Mouse (Mus musculus) CH12.LX (cell line): ENCODE data around the gene Ints1. TPM values are rescaled to one million over a fixed set of nuclear protein-coding genes. Genes with fewer than 3 reads are reported as not detected.

Source experiments
- DNase-seq: peaks from one replicate; pipeline ENCODE4 v3.0.0-alpha.2; 2013; ENCODE audit errors: extremely low read depth
- H3K27ac ChIP-seq: 2 replicates; pipeline ENCODE4 v1.5.1; 2012; ENCODE audit warnings: low read depth, mild to moderate bottlenecking, control low read depth, moderate library complexity; ENCODE audit not compliant: insufficient read depth
- H3K27me3 ChIP-seq: replicated peaks from 2 replicates; pipeline ENCODE3; 2012; ENCODE audit warnings: inconsistent platforms
- H3K36me3 ChIP-seq, 2 experiments: replicated peaks in 1 of 2; 2 replicates each; pipeline versions ENCODE3 to v1.6.1; 2012; ENCODE audit warnings: inconsistent platforms in 1 of 2, low read length in 1 of 2, mild to moderate bottlenecking in 1 of 2, mixed read lengths in 1 of 2, moderate library complexity in 1 of 2; ENCODE audit not compliant: control insufficient read depth in 1 of 2, insufficient read depth in 1 of 2
- H3K4me1 ChIP-seq, 2 experiments: 2 replicates each; pipeline ENCODE4 v1.6.1; 2012; ENCODE audit warnings: inconsistent platforms in 1 of 2, moderate library complexity in 1 of 2; ENCODE audit not compliant: insufficient read depth in 2 of 2, control insufficient read depth in 1 of 2
- H3K4me2 ChIP-seq: 2 replicates; pipeline ENCODE4 v1.6.1; 2012; ENCODE audit warnings: low read depth, mild to moderate bottlenecking, control low read depth; ENCODE audit not compliant: poor library complexity, insufficient read depth, severe bottlenecking
- H3K4me3 ChIP-seq, 3 experiments: fragments of 150-350 bp in 1 of 3; sonication (generic) in 1 of 3; replicated peaks in 1 of 3; 2 replicates each; pipeline versions ENCODE3 to v1.5.1; 2011 to 2012; ENCODE audit warnings: low read depth in 2 of 3, low read length in 2 of 3, mild to moderate bottlenecking in 2 of 3, moderate library complexity in 2 of 3, control low read depth in 1 of 3, improper control_type of control experiment in 1 of 3, inconsistent platforms in 1 of 3, mixed read lengths in 1 of 3; ENCODE audit not compliant: poor library complexity in 1 of 3
- H3K79me2 ChIP-seq: replicated peaks from 2 replicates; pipeline ENCODE4 v1.6.1; 2012; ENCODE audit warnings: mild to moderate bottlenecking, moderate library complexity; ENCODE audit not compliant: control insufficient read depth, poor library complexity, insufficient read depth, severe bottlenecking; ENCODE audit errors: extremely low read depth
- H3K9ac ChIP-seq: 2 replicates; pipeline ENCODE4 v1.6.1; 2012; ENCODE audit warnings: low read depth, mild to moderate bottlenecking, control low read depth, moderate library complexity; ENCODE audit not compliant: insufficient read depth
- H3K9me3 ChIP-seq: replicated peaks from 2 replicates; pipeline ENCODE3; 2012; ENCODE audit warnings: low read length, inconsistent platforms, mixed read lengths
- BHLHE40 ChIP-seq: IDR thresholded peaks from 2 replicates; pipeline ENCODE4 v1.6.1; 2011; ENCODE audit warnings: mild to moderate bottlenecking, low read depth, low read length, improper control_type of control experiment
- CTCF ChIP-seq, 2 experiments: IDR thresholded peaks in 1 of 2; conservative IDR thresholded peaks in 1 of 2; 2 replicates each; pipeline ENCODE4 v1.5.1; 2011 to 2012; ENCODE audit warnings: low read depth in 2 of 2, low read length in 2 of 2, improper control_type of control experiment in 1 of 2, inconsistent platforms in 1 of 2, mild to moderate bottlenecking in 1 of 2, moderate library complexity in 1 of 2
- E2F4 ChIP-seq: IDR thresholded peaks from 2 replicates; pipeline ENCODE4 v1.6.1; 2011; ENCODE audit warnings: low read depth, low read length, improper control_type of control experiment; ENCODE audit not compliant: insufficient replicate concordance
- HCFC1 ChIP-seq: IDR thresholded peaks from 2 replicates; pipeline ENCODE4 v1.6.1; 2012; ENCODE audit warnings: low read depth, mild to moderate bottlenecking, inconsistent platforms, low read length, improper control_type of control experiment
- IRF4 ChIP-seq: IDR thresholded peaks from 2 replicates; pipeline ENCODE4 v1.6.1; 2014; ENCODE audit warnings: low read depth, mild to moderate bottlenecking, inconsistent platforms, low read length, improper control_type of control experiment
- JUN ChIP-seq: IDR thresholded peaks from 2 replicates; pipeline ENCODE4 v1.6.1; 2011; ENCODE audit warnings: low read depth, mild to moderate bottlenecking, low read length, improper control_type of control experiment, moderate library complexity; ENCODE audit not compliant: insufficient read depth
- JUND ChIP-seq: conservative IDR thresholded peaks from 2 replicates; pipeline ENCODE4 v1.6.1; 2011; ENCODE audit warnings: low read depth, low read length, improper control_type of control experiment
- MXI1 ChIP-seq: IDR thresholded peaks from 2 replicates; pipeline ENCODE4 v1.6.1; 2011; ENCODE audit warnings: mild to moderate bottlenecking, low read depth, low read length, improper control_type of control experiment
- NELFE ChIP-seq: IDR thresholded peaks from 2 replicates; pipeline ENCODE4 v1.6.1; 2011; ENCODE audit warnings: low read depth, low read length, improper control_type of control experiment
- PAX5 ChIP-seq: IDR thresholded peaks from 2 replicates; pipeline ENCODE4 v1.6.1; 2012; ENCODE audit warnings: low read length, inconsistent platforms, mixed read lengths
- POLR2A ChIP-seq: IDR thresholded peaks from 2 replicates; pipeline ENCODE4 v1.6.1; 2011; ENCODE audit warnings: low read depth, mild to moderate bottlenecking, improper control_type of control experiment, low read length
- POLR2AphosphoS2 ChIP-seq: IDR thresholded peaks from 2 replicates; pipeline ENCODE4 v1.6.1; 2011; ENCODE audit warnings: low read depth, low read length, improper control_type of control experiment
- RAD21 ChIP-seq: IDR thresholded peaks from 2 replicates; pipeline ENCODE4 v1.6.1; 2011; ENCODE audit warnings: low read depth, mild to moderate bottlenecking, low read length, improper control_type of control experiment, moderate library complexity
- RCOR1 ChIP-seq: conservative IDR thresholded peaks from 2 replicates; pipeline ENCODE4 v1.6.1; 2012; ENCODE audit warnings: low read depth, mild to moderate bottlenecking, inconsistent platforms, low read length, improper control_type of control experiment
- SMC3 ChIP-seq: IDR thresholded peaks from 2 replicates; pipeline ENCODE4 v1.6.1; 2011; ENCODE audit warnings: low read depth, low read length, improper control_type of control experiment
- USF2 ChIP-seq: conservative IDR thresholded peaks from 2 replicates; pipeline ENCODE4 v1.6.1; 2011; ENCODE audit warnings: low read depth, low read length, improper control_type of control experiment
- ZC3H11A ChIP-seq: IDR thresholded peaks from 2 replicates; pipeline ENCODE4 v1.6.1; 2012; ENCODE audit warnings: low read depth, mild to moderate bottlenecking, inconsistent platforms, low read length, improper control_type of control experiment
- ZKSCAN1 ChIP-seq: IDR thresholded peaks from 2 replicates; pipeline ENCODE4 v1.6.1; 2012; ENCODE audit warnings: low read depth, inconsistent platforms, low read length, improper control_type of control experiment, borderline replicate concordance
- ZMIZ1 ChIP-seq: IDR thresholded peaks from 2 replicates; pipeline ENCODE4 v1.6.1; 2012; ENCODE audit warnings: low read depth, mild to moderate bottlenecking, inconsistent platforms, low read length, improper control_type of control experiment
- dilution Hi-C: fragments of 300-500 bp; cut with MboI; formaldehyde crosslinking; loops from 2 replicates; pipeline ENCODE4 v1.14.3; 2020; ENCODE audit warnings: low sequenced_read_pairs; ENCODE audit not compliant: extremely low pct_unique_long_range_greater_than_20kb, extremely low pct_ligation_motif_present
- in situ Hi-C: fragments of 300-500 bp; cut with MboI; formaldehyde crosslinking; loops from 3 replicates; pipeline ENCODE4 v1.14.3; 2019; ENCODE audit warnings: low sequenced_read_pairs, low pct_ligation_motif_present, low pct_unique_long_range_greater_than_20kb, mixed read lengths
- polyA plus RNA-seq: library from polyadenylated mRNA; unstranded; fragments of >175 nt; gene quantifications from 2 replicates; pipeline ENCODE4 v1.2.1, GENCODE M21; 2012; ENCODE audit warnings: low read depth; ENCODE audit not compliant: insufficient read length
- total RNA-seq, 2 experiments: library from RNA; depleted of rRNA; stranded (reverse); fragments of 300-350 nt in 1 of 2; fragments of >200 nt in 1 of 2; gene quantifications; 2 replicates each; pipeline ENCODE4 v1.2.3; 2012 to 2014

Gene Ints1
- total and polyA plus RNA-seq, 3 experiments: 19.8 to 88.2 (median 72.1) TPM

GRCm38 (mm10) chr5:139717723-139718122, 57.8 kb downstream of the Ints1 start:
- peak; percentile 49 for DNase-seq
- no peak overlapping the region for H3K4me3 ChIP-seq
- peak; percentile 98 for TF ChIP-seq SMC3
- peak; percentile 95 for TF ChIP-seq RAD21
- peak; percentile 88 to 94 for TF ChIP-seq CTCF (conservative IDR thresholded peaks at IDR 0.05 in 1 of 2, IDR thresholded peaks at IDR 0.05 in 1 of 2; ENCODE audit: low read depth in 2 of 2, low read length in 2 of 2)
- no peak for TF ChIP-seq PAX5
- TF ChIP-seq ZC3H11A: peak; percentile 75
- H3K27me3 ChIP-seq: no peaks in the 10 kb centered on the region
- H3K9me3 ChIP-seq: no peaks in the 10 kb centered on the region
- peaks cover 6 to 20% of the 10 kb centered on the region in 2 experiments for H3K4me1 ChIP-seq
- dilution Hi-C loops: no loop called here
- H3K79me2 ChIP-seq: no peaks in the 10 kb centered on the region
- in situ Hi-C loops: no loop called here
- no peak overlapping the region for H3K27ac ChIP-seq
- H3K36me3 ChIP-seq: peaks cover 0 to 19% of the 10 kb centered on the region in 2 experiments
- H3K4me2 ChIP-seq: no peak overlapping the region
- H3K9ac ChIP-seq: no peak overlapping the region

GRCm38 (mm10) chr5:139706496-139706895, 69.0 kb downstream of the Ints1 start:
- H3K9me3 ChIP-seq: peaks cover 3% of the 10 kb centered on the region
- DNase-seq: no peak
- H3K36me3 ChIP-seq: peaks cover 5 to 40% of the 10 kb centered on the region in 2 experiments
- dilution Hi-C loops: no loop called here
- in situ Hi-C loops: no loop called here
- TF ChIP-seq ZC3H11A: no peak
- TF ChIP-seq JUND: no peak
- no peak for TF ChIP-seq NELFE
- TF ChIP-seq CTCF (conservative IDR thresholded peaks at IDR 0.05 in 1 of 2, IDR thresholded peaks at IDR 0.05 in 1 of 2; ENCODE audit: low read depth in 2 of 2, low read length in 2 of 2): no peak
- no peak for TF ChIP-seq RCOR1
- no peak for TF ChIP-seq E2F4
- no peak for TF ChIP-seq MXI1
- TF ChIP-seq SMC3: no peak
- TF ChIP-seq HCFC1: no peak
- no peak for TF ChIP-seq IRF4
- no peak for TF ChIP-seq RAD21
- no peak for TF ChIP-seq ZMIZ1
- TF ChIP-seq ZKSCAN1: no peak
- TF ChIP-seq BHLHE40: no peak
- TF ChIP-seq USF2: no peak
- TF ChIP-seq POLR2A: no peak
- TF ChIP-seq POLR2AphosphoS2: no peak
- no peak for TF ChIP-seq JUN
- no peak overlapping the region for H3K4me2 ChIP-seq
- no peak overlapping the region for H3K27ac ChIP-seq
- H3K27me3 ChIP-seq: no peaks in the 10 kb centered on the region
- no peak overlapping the region for H3K4me3 ChIP-seq
- no peaks in the 10 kb centered on the region for H3K79me2 ChIP-seq
- peaks cover 5 to 16% of the 10 kb centered on the region in 2 experiments; a peak in 3 of 4 replicates for H3K4me1 ChIP-seq
- no peak overlapping the region for H3K9ac ChIP-seq
